Mouse (Mus musculus) large intestine, adult 2 months (tissue): ENCODE measurements around the gene Aif1. TPM values are rescaled to one million over a fixed set of nuclear protein-coding genes. Genes with fewer than 3 reads are reported as not detected.
A peak's percentile ranks its signal among the peaks of the same experiment; 100 is the strongest.
"Not testable (repeated sequence)": the region's sequence is repeated elsewhere in the genome, so short reads cannot be mapped to it uniquely, and the experiment has no call there.

Experiments
- DNase-seq: peaks from one replicate; pipeline ENCODE4 v3.0.0-alpha.2; 2012; ENCODE audit warnings: low read depth, low spot score
- WGBS: fragments of 180-500 bp; shearing (Covaris S2); methylation state at CpG from one replicate; pipeline ENCODE4 v1.1.7; 2018; 5-methylcytosine and 5-hydroxymethylcytosine counted together
- polyA plus RNA-seq: library from polyadenylated mRNA; depleted of rRNA; stranded (reverse); fragments of >200 nt; gene quantifications from 2 replicates; pipeline ENCODE4 v1.2.3, GENCODE M21; 2012; rRNA removed

Gene Aif1
- polyA plus RNA-seq, 1 experiment, result 3.8 TPM

DNA sequence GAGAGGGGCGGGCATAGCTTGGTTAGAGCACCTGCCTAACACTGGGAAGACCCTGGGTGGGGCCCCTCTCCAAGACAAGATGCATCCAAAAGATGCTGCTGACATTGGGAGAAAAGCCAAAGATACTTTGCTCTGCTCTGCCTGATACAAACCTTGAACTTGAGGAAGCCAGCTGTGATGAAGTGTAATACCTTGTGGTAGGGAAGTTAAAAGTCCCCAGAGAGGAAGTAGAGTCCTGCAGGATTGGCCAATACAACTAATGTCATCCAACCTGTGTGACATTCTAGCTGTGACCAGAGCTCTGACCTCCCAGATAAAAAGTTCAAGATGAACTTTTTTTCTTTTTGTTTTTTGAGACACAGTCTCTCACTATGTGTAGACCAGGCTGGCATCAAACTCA is 50.8 kb downstream of the Aif1 start:
- 86% methylated on average over 1 of the region's 1 CpGs for WGBS
- DNase-seq, result no peak

DNA sequence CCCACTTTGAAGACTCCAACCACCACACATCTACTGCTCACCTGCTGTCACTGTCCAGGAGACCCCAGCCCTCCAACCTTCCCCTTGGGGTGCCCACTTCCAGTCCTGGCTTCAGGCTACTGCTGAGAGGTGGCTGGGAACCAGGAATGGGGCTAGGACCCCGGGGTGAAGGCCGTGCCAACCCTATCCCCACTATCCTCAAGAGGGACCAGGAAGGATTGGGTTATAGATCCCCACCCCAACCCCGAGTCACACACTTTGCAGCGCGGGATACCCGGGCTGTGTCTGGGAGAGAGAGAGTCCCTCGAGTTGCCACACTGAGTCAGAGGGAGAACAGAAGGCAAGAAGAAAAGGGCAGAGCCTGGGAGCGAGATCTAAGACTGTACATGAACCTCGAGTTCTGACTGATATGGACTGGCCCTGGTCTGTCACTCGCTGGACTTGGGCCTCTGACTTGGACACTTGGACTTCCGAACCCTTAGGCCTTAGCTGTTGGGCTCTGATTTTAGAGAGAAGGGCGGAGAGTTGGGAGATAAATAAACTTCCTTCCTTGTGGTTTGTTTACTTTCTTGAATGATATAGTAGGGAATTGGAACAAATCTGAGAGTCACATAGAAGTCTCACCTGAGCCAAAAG is 51.5 kb downstream of the Aif1 start:
- WGBS, result 50% methylated on average over 12 of the region's 12 CpGs
- DNase-seq, result not testable (repeated sequence)

DNA sequence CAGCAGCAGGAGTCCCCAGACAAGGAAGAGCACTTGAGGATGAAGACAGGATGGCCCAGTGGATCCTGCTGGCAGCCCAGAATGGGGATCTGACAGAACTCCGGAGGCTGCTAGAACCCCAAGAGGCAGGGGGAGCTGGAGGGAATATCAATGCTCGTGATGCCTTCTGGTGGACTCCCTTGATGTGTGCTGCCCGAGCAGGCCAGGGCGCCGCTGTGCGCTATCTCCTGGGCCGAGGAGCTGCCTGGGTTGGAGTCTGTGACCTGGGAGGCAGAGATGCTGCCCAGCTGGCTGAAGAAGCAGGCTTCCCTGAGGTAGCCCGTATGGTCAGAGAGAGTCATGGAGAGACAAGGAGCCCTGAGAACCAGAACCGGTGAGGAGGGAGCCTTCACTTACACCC is 52.6 kb downstream of the Aif1 start:
- 89% methylated on average over 9 of the region's 9 CpGs for WGBS
- not testable (repeated sequence) for DNase-seq

DNA sequence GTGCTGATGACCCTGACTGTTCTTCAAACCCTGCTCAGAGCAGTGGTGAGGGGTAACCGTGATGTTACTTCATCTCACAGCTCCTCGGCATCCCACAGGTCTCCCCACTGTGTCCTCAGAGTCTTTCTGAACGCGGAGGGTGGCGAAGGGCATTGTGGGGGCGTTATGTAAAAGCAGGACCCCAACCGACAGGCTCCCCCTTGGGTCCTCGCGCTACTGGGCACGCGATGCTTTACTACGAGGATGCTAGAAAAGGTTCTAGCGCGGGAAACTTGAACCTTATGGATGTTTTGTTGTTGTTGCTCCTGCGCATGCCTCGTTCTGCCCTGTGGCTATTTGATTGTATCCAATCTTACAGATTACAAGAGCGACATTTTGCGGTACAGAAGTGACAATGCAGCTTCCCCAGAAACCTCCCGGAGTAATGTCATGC is 54.0 kb downstream of the Aif1 start, which contains the start of gene Csnk2b:
Gene Csnk2b (minus strand): TSS at position 183 of the 433 bp plus-strand sequence.
- WGBS, result under 1% methylated on average over 19 of the region's 19 CpGs

DNA sequence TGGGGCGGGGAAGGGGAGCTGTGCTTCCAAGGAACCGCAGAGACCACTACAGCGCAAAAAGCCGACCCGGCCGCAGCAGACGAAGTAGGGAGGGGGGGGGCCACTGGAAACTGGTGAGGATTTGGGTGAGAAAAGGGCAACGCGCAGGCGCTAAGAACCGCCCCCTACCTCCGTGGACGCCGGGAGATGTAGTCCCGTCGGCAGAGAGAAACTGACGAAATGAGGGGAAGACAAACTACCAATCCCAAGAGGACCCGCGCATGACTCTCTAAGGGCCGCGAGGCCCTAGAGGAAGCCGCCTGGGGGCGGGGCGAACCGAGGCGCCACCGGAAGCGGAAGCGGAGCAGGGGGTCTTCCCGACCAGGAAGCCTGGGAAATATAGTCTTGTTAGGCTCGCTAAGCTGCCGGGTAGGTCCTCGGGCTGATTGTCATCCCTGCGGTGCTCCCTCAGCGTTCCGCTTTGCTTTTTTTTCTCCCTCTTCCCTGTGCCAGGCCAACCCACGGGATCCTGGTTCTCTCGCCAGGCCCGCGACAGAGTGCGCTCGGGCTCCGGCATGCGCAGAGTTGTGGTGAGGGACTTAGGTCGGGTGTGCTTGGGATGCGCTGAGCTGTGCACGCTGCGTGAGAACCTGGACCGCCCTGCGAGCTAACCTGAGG is 54.6 kb downstream of the Aif1 start, which contains the start of gene Gpank1:
Gene Gpank1 (plus strand): TSS at position 313 of the 657 bp plus-strand sequence.
- DNase-seq, result peak; percentile 87
- under 1% methylated on average over 50 of the region's 50 CpGs for WGBS

More for the DNA sequence above, 54.0 kb downstream of the Aif1 start, which contains the start of gene Csnk2b:
- DNase-seq, result no peak

Other genes starting within 250 kb of the Aif1 start
- gene Neu1, start 244.8 kb downstream of the Aif1 start, polyA plus RNA-seq, result 64.9 and 118 TPM in 2 replicates
- 10.5 and 12.0 TPM in 2 replicates for gene Hspa1b, start 216.8 kb downstream of the Aif1 start, polyA plus RNA-seq
- not detected in 2 replicates for gene Gm20481, start 206.2 kb downstream of the Aif1 start, polyA plus RNA-seq
- 6.4 and 6.6 TPM in 2 replicates for gene Hspa1a, start 203.9 kb downstream of the Aif1 start, polyA plus RNA-seq
- gene Hspa1l, start 203.4 kb downstream of the Aif1 start, polyA plus RNA-seq, result 0.21 and 0.22 TPM in 2 replicates
- gene Lsm2, start 194.2 kb downstream of the Aif1 start, polyA plus RNA-seq, result 108 and 113 TPM in 2 replicates
- gene Vars, start 175.1 kb downstream of the Aif1 start, polyA plus RNA-seq, result 104 and 139 TPM in 2 replicates
- gene Vwa7, start 159.5 kb downstream of the Aif1 start, polyA plus RNA-seq, result 0.38 and 0.64 TPM in 2 replicates
- gene Sapcd1, start 148.1 kb downstream of the Aif1 start, polyA plus RNA-seq, result 0.81 and 0.83 TPM in 2 replicates
- gene Msh5, start 129.3 kb downstream of the Aif1 start, polyA plus RNA-seq, result 2.0 and 3.3 TPM in 2 replicates
- gene Clic1, start 126.1 kb downstream of the Aif1 start, polyA plus RNA-seq, result 209 and 263 TPM in 2 replicates
- 12.5 and 14.9 TPM in 2 replicates for gene Ddah2, start 117.0 kb downstream of the Aif1 start, polyA plus RNA-seq
- gene Ly6g6c, start 110.7 kb downstream of the Aif1 start, polyA plus RNA-seq, result 0.17 and 3.8 TPM in 2 replicates
- gene Mpig6b, start 109.9 kb downstream of the Aif1 start, polyA plus RNA-seq, result 0.26 and 0.47 TPM in 2 replicates
- gene Ly6g6e, start 99.2 kb downstream of the Aif1 start, polyA plus RNA-seq, result 0.38 and 0.73 TPM in 2 replicates
- gene Ly6g6d, start 98.0 kb downstream of the Aif1 start, polyA plus RNA-seq, result 0.89 and 3.5 TPM in 2 replicates
- 1.6 and 2.6 TPM in 2 replicates for gene Ly6g6f, start 90.5 kb downstream of the Aif1 start, polyA plus RNA-seq
- 71.9 and 115 TPM in 2 replicates for gene Abhd16a, start 86.8 kb downstream of the Aif1 start, polyA plus RNA-seq
- 0.81 TPM in 1 of 2 replicates, not detected in the other for gene Ly6g5c, start 67.8 kb downstream of the Aif1 start, polyA plus RNA-seq
- gene Ly6g5b, start 60.6 kb downstream of the Aif1 start, polyA plus RNA-seq, result 2.2 and 3.0 TPM in 2 replicates
- 18.4 and 19.4 TPM in 2 replicates for gene Gpank1, start 54.6 kb downstream of the Aif1 start, polyA plus RNA-seq
- 358 and 375 TPM in 2 replicates for gene Csnk2b, start 54.0 kb downstream of the Aif1 start, polyA plus RNA-seq
- gene D17H6S53E, start 49.7 kb downstream of the Aif1 start, polyA plus RNA-seq, result 11.7 and 17.5 TPM in 2 replicates
- 0.26 TPM in 1 of 2 replicates, not detected in the other for gene Apom, start 44.0 kb downstream of the Aif1 start, polyA plus RNA-seq
- 103 and 147 TPM in 2 replicates for gene Bag6, start 40.9 kb downstream of the Aif1 start, polyA plus RNA-seq
- gene Prrc2a, start 11.2 kb downstream of the Aif1 start, polyA plus RNA-seq, result 227 and 272 TPM in 2 replicates
- 25.5 and 32.1 TPM in 2 replicates for gene Lst1, start 12.4 kb upstream of the Aif1 start, polyA plus RNA-seq
- 23.4 and 35.1 TPM in 2 replicates for gene Ltb, start 18.4 kb upstream of the Aif1 start, polyA plus RNA-seq
- gene Tnf, start 25.9 kb upstream of the Aif1 start, polyA plus RNA-seq, result 3.7 and 4.9 TPM in 2 replicates
- 1.8 and 2.5 TPM in 2 replicates for gene Lta, start 29.3 kb upstream of the Aif1 start, polyA plus RNA-seq
- gene Gm16181, start 44.8 kb upstream of the Aif1 start, polyA plus RNA-seq, result not detected in 2 replicates
- 4.2 and 4.5 TPM in 2 replicates for gene Atp6v1g2, start 57.6 kb upstream of the Aif1 start, polyA plus RNA-seq
- gene Nfkbil1, start 59.7 kb upstream of the Aif1 start, polyA plus RNA-seq, result 11.8 and 13.0 TPM in 2 replicates
- 287 and 309 TPM in 2 replicates for gene Ddx39b, start 65.7 kb upstream of the Aif1 start, polyA plus RNA-seq
- gene H2-D1, start 86.7 kb upstream of the Aif1 start, polyA plus RNA-seq, result 1,065 and 1,224 TPM in 2 replicates
- gene H2-Q1, start 144.3 kb upstream of the Aif1 start, polyA plus RNA-seq, result 16.5 and 51.5 TPM in 2 replicates
- 245 and 632 TPM in 2 replicates for gene H2-Q2, start 166.2 kb upstream of the Aif1 start, polyA plus RNA-seq
- gene H2-Q4, start 203.5 kb upstream of the Aif1 start, polyA plus RNA-seq, result 80.0 and 122 TPM in 2 replicates
- gene H2-Q6, start 248.8 kb upstream of the Aif1 start, polyA plus RNA-seq, result 52.5 and 53.5 TPM in 2 replicates